Mouse (Mus musculus): ENCODE measurements around the gene Syngr4.
A peak's percentile ranks its signal among the peaks of the same experiment; 100 is the strongest.
"Not testable (repeated sequence)": the region's sequence is repeated elsewhere in the genome, so short reads cannot be mapped to it uniquely, and the experiment has no call there.

Syngr4 gene

DNA sequence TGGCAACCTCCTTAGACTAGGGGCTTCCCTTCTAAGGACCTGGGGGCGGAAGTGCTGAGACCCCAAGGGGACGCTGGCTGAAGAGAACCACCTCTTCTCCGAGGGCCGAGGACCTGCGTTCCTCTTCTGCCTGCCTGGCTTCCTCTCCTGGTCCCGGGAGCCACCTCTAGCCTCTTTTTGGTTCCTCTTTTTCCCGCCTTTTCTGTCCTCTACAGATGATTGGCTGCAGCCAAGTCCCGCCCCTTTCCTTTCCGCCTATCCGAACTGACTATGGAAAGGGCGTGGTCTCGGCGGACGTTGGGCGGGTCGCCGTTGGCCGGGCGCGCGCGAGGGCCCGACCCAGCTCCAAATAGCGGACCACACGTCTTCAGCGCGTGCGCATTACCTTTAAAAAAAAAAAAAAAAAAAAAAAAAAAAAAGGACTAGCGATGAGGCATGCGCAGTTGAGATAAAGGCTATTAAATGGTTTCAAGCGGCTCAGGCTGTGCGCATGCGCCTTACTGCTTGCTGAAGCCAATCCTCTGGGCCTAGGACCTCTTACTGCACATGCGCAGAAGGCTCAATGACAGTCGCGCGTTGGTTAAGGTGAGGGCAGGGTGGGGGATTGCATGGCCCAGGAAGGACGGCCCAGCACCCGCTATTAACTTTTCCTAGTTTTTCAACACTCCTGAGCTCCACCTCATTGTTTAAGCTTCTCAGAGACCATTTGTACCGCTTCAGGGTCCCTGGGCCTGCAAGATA, at the start of gene Syngr4, which contains the start of gene Tmem143:
TSS of gene Syngr4 (minus strand) at position 198 of the 741 bp plus-strand sequence.
TSS of gene Tmem143 (plus strand) at position 425 of the 741 bp plus-strand sequence.
- DNase-seq: peak; percentile 94

DNA sequence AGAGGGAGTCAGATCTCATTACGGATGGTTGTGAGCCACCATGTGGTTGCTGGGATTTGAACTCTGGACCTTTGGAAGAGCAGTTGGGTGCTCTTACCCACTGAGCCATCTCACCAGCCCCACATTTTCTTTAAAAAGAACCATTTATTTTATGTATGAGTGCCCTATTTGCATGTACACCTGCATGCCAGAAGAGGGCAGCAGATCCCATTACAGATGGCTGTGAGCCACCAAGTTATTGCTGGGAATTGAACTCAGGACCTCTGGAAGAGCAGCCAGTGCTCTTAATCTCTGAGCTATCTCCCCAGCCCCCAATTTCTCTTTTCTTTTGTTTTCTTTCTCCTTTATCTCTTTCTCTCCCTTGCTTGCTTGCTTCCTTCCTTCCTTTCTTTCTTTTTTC, 46.8 kb upstream of the Syngr4 start:
- DNase-seq: peak; percentile 48

DNA sequence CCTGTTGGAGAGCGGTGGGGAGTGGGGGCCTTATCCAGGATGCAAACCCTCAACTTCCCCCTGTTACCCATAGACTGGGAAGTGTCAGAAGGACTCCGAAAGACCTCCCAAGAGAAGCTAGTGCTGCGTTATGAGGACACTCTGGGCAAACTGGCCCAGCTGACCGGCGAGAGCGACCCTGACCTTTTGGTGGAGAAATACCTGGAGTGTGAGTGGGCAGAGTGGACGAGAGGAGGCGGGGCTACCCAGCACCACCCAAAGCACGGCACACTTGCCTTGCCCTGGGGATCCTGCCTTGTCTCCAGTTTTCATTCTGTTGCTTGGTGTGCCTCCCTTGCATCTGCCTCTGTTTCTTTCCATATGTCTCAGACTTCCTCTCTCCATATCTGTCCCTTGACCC, 45.5 kb upstream of the Syngr4 start:
- no peak for DNase-seq

DNA sequence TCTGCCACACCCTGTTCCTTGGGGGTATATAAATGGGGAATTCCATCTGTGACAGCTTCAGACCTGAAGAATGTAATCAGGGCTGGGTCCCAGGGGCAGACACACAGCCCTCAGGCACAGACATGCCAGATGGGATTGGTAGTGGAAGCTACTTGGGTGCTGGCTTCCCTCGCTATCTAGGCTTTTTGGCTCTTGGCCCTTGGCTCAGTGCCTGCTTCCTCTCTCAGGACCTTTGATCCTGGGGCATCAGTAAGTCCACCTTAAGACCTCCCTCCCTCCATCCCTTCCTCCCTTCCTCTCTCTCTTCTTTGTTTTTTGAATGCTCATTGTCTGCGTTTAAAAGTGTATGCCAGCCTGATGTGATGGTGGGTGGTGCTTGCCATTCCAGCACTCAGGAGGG, 43.3 kb upstream of the Syngr4 start:
- DNase-seq: no peak

DNA sequence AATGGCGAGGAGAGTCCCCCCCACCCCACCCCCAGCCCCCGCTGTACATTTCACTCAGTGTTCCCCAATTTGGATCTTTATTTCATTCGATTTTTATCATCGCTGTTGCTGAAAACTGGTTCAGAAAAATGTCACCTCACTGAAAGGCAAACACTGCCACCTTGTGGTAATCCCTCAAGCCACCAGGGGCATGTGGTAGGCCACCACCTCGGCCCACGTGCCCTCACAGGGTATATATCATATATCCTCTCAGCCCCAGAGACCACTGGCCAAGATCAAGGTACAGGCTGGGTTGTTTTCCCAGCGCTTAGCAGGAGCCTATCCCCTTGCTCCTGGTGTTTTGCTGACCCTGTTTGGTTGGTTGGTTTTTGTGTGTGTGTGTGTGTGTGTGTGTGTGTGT, 38.6 kb upstream of the Syngr4 start:
- peak; percentile 84 for DNase-seq

DNA sequence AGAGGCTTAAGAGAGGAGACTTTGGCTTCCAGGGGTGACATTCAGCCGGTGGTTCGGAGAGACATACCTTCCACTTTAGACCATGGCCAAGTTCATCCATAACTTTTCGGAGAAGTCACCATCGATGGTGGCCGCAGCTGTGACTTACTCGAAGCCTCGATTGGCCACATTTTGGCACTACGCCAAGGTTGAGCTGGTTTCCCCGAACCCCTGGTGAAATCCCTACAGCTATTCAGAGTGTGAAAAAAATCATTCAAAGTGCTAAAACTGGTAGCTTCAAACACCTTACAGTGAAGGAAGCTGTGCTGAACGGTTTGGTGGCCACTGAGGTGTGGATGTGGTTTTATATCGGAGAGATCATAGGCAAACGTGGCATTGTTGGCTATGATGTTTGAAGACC, 37.3 kb upstream of the Syngr4 start:
- not testable (repeated sequence) for DNase-seq

DNA sequence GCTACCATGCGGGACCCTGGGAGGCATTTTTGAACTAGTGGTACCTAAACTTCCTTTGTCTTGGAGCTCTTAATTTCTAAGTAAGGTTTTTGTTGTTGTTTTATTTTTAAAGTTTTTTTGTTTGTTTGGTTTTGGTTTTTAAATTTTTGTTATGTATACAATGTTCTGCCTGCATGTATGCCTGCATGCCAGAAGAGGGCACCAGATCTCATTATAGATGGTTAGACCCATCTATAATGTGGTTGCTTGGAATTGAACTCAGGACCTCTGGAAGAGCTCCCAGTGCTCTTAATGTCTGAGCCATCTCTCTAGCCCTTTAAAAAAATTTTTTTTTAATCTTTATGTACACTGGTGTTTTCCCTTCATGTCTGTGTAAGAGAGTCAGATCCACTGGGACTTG, 33.2 kb upstream of the Syngr4 start:
- DNase-seq: no peak

DNA sequence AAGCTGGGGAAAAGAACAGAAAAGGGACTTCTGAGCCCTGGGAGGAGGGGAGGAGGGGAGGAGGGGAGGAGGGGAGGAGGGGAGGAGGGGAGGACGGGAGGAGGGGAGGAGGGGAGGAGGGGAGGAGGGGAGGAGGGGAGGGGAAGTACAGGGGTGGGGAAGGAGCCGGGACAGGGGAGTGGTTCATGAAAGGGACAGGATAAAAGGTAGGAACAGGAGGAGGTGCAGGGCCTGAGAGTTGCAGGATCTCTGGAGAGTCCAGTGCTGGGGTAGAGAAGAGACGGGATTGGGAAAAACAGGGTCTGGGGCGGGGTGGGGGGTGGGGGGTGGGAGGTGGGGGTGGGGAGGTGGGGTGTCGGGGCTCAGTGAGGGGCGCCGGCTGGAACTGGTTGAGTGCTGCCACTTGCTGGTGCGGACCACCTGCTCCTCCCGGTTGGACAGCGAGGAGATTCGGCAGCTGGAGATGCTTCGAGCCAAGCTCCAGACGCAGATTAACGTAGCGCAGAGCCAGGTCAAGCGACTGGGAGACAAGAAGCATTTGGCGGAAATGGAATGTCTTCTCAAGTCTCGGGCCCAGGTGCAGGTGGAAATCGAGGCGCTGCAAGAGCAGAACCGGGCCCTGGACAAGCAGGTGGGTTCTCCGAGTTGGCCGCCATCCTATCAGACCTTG, 32.2 kb upstream of the Syngr4 start:
- no peak for DNase-seq

DNA sequence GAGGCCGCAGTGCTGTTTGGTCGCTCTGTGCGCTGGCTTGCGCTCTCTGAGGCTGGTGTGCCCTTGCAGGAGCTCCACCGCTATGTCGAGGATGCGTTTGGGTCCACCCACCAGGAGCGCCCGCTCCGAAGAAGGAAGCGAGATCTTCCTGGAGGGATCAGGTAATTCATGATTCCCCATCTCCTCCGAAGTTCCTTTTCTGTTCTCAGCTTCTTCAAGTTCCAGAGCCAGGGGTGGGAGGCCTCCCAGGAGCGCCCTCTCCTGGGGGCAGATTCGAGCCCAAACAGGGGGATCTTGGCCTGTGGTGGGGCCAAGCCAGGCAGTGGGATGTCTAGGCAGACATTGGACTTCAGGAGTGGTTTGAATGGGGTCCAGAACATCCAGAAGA, 27.9 kb upstream of the Syngr4 start:
- DNase-seq: peak; percentile 84

DNA sequence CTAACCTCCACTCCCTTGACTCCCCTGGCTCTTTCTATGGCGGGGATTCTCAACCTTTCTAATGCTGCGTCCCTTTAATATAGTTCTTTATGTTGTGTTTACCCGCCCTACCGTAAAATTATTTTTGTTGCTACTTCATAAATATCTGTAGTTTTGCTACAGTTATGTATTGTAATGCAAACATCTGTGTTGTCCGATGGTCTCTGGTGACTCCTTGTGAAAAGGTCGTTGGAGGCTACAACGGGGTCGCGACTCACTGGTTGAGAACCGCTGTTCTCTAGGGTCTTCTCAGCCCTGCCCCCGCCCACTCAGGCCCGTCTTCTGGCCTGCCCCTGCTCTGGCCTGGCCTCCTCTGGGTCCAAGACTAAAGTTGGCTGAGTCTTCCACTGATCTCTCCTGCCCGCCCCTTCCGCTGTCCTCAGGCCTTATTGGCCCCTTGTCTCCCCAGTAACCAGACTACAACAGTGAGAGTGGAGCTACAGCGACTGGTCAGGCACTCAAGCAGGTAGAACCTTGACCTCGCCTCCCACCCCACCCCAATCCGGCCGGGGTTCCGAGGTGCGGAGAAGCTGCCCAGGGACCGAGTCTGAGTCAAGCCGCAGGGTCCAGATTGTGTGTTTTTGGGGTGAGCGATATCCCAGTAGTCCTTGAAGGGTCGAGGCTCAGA, 27.4 kb upstream of the Syngr4 start, which contains the start of gene Ccdc114:
TSS of gene Ccdc114 (plus strand) at position 311 of the 667 bp plus-strand sequence.
- peak; percentile 66 for DNase-seq

DNA sequence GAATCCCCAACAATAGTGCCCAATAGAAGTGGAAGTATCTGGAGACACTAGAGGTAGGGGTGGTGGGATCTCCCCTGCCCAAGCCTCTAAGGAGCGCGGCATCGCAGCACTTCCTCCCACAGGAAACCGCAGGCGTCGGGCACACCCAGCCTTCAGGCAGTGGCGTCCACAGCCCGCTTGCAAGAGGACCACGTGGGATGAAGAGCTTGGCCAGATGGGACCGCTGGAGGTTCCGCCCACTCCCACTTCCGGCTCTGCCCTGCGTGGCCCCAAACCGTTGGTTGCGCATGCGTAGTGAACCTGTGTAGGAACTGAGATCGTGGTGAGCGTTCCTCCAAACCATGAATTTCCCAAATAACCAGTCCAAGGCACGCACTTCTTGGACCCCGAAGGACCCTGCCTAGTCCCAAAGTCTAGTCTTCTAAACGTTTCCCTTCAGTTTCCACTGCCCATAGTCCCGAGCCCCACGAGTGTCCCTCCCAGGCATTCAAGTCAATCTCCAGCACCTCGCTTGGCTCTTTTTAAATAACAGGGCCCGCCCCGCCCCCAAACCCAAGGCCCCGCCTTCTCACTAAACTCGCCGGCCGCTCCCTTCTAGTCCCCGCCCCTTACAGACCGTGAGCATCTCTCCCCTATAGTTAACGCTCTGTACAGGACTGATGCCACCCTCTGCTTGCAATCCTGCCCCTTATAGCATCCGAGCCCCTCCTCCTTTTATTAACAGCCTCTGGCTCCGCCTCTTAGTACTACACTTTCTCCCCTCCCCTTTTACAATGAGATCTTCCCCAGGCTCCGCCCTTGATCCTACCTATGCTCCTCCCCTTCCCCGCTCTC, 26.6 kb upstream of the Syngr4 start:
- peak; percentile 94 for DNase-seq

DNA sequence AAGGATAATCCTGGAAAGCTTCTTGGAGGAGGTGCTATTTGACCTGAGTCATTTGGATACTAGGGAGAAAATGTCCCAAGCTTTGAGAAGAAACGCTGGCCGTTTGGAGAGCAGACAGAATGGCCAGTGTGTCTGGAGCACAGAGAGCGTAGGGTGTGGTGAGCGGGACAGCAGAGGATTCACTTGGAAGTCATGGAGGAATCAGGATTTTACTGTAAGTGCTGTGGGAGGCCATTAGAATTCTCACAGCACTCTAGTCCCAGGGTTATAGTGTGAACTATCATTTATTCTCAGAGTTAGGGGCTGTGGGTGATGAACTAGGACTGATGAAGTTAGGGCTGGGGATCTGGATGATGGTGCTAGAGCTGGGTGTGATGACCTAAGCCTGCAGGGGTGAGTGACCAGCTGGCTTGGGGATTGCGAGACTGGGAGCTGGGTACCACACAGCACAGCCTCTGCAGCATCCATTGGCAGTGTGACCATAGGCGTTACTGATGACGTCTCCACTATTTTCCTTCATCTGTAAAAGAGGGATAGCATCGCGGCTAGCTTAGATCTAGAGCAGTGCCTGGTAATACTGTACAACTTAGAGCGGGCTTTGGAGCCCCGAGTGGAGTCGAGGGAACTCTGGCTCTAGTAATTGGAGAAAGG, 25.6 kb upstream of the Syngr4 start:
- peak; percentile 32 for DNase-seq

DNA sequence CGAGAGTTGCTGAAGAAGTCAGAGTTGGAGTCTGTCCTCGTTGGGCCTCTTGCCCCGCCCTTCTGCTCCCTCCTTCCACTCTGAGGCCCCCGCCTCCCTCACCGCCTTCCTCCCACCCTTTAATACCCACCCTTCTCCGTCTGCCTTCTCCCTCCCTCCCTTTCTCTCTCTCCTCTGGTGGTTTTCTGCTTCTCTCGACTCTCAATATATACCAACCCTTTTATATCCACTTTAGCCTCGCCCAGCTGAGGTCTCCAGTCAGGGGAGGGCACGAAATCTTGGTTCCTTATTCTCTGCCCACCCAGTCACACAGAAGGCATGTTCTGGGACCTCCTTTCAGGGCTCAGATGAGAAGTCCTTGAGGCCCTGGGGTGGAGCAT, 24.7 kb upstream of the Syngr4 start, which contains the start of gene Emp3:
TSS of gene Emp3 (minus strand) at position 163 of the 380 bp plus-strand sequence.
- DNase-seq: peak; percentile 83

DNA sequence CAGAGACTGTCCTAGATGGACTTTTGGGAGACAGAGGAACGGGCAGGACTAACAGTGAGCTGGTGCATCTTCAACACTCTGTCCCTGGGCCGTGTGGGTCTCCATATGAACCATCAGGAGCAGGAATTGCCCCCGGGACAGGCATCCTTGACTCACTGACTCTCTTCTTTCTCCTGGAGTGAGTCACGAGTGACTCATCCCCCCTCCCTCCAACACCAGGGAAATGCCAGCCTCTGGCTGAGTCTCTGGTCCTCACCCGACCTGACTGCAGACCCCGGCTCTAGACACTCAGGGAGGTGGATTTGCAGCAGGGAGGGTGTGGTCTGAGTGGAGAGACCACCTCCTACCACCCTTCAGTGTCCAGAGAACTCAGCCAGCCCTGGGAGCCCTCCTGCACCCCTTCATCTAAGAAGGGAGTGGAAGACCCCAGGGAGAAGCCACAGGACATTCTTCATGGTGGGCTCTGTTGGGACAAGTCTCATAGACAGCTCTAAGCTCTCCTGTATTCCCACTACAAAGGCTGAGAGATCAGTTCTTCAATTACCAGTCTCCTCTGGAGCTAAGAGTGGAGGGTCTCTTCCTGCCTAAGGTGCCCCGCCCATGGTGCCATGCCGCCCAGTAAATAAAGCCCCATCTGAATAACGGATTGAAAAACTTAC, 24.2 kb upstream of the Syngr4 start:
- DNase-seq: peak; percentile 47

DNA sequence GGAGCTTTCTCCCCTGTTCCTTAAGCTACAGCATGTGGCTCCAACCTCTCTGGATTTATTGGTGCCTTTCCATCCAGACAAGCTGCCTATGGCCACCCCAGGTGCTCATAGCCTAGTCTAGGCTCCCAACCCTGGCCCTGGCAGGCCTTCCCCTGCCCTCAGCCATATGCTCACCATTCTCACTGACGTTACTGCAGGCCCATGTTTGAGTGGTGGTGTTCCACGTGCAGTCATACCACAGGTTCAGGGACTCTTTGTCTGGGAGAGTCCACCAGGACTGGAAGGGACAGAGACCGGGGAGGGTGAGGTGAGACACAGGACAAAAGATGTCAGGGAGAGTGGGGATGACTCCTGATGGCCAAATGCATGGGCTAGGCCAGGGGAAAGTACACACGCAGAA, 23.2 kb upstream of the Syngr4 start:
- peak; percentile 33 for DNase-seq

DNA sequence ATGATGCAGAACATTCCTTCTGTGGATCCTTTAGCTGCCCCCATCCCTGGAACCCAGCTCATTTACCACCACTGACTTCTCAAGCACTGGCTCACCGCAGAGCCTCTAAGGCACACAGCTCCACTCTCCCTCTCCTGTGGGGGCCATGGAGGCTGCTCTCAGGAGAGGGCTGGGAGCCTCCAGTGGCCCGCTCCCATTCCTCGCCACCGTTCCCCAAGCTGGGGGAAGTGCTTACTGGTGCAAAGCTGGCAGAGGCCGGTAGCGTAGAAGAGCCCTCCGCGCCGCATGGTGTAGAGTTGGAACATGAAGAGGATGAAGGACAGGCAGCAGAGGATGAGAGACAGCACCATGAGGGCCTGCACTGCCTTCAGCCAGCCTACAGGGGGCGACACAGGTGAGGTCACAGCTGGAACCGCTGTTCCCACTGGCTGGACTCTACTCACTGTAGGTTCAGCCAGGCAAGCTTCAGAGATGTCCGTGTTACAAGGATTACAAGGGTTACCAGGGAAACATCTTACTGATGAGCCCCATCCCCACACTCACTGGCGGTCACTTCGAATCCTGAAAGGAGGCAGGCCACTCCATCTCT, 22.7 kb upstream of the Syngr4 start:
- peak; percentile 75 for DNase-seq

DNA sequence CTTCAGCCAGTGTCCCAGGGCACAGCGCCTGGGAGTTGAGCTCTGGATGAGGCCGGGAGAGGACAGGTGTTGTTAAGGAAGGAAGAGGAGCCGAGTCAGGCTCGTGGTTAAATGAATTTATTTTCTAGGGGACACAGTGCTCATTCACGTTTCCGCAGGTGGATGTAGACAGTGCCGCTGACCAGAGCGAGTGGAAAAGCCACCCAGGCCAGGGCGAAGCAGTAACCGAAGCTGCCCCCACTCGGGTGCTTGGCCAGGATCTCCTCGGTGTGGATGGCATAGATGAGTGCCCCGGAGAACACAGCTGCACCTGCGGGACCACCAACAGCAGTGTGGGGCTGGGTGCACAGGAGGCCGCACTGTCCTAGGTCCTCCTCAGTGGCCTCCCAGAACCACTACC, 21.4 kb upstream of the Syngr4 start:
- DNase-seq: peak; percentile 43

DNA sequence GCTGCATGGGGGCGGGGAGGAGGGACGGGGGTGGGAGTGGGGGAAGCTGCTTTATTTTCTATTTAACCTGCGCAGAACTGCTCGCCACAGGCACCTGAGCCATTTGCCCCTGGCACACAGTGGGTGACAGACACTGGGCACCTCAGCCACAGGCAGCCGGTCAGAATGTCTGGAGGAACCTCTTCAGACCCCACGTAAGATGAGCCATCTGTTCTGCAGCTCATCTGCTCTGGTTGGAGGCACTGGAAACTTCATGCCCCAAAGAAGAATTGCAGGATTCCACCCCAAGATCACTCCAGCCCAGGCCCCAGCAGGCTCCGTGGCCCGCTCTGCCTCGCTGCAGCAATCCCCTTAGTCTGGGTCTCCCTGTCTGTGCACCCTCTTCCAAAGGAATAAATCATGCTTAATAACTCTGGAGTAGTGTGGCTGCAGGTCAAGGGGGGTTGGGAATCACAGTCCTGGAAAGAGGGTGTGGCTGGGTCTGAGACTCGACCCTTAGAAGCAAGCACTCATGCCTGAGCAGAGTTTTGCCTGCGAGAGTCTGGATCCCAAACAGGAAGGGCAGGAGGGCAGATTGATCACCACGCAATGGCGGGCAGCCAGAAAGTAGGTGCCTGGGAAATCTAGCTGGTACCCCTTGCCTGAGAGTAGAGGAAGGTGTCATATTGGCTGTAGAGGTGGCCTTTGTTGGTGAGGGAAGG, 20.6 kb upstream of the Syngr4 start:
- no peak for DNase-seq

DNA sequence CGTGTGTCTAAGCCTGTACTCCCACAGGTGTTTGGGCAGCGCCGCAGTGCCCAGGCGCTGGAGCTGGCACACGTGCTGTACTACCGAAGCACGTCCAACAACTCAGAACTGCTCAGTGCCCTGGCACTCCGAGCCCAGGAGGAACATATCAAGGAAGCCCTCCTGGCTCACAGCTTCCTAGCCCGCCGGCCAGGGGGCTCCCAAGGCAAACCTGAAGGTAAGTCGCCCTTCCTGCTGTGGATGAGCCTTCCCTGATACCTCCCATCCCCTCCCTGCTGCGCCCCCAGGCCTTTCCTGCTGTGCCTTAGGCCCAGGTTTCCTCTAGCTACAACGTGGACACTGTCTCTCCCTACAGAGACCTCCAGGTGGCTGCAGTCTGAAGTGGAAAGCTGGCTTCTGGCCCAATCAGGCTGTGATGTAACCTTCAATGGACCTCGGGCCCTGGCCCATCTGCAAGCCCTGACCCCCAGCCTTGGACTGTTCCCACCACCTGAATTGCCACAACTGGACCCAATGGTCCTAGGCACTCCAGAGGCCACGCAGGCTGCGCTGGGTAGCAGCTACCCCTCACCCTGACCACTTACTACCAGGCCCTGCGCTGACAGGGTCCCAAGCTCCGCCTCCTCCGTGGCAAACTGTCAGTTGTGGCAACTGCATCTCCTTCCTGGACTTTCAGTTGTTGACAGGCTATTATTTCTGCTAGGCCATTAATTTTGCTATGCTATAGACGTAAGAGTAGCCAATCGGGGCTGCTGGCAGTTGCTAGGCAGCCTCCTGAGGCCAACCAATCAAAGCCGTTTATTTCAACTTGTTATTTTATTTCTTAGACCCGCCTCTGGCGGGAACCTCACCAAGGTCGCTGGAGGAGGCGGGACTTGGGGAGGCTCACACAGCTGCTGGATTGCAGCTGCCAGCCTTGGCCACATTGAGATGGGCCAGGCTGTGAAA, 19.8 kb upstream of the Syngr4 start:
- peak; percentile 89 for DNase-seq

Measured in thymus, postnatal 4 days (tissue).